Mouse (Mus musculus) small intestine, adult 2 months (tissue): ENCODE measurements around the gene Selenop. TPM values are rescaled to one million over a fixed set of nuclear protein-coding genes. Genes with fewer than 3 reads are reported as not detected.

Source experiments
- H3K27ac ChIP-seq: fragments of 200-500 bp; 2 replicates; pipeline ENCODE4 v1.5.1; 2012; ENCODE audit warnings: low read depth, low read length, control low read depth, inconsistent platforms; ENCODE audit not compliant: insufficient read depth
- H3K27me3 ChIP-seq: fragments of 200-500 bp; 2 replicates; pipeline ENCODE4 v1.6.1; 2012; ENCODE audit warnings: mild to moderate bottlenecking, moderate library complexity, low read length, inconsistent platforms; ENCODE audit not compliant: control insufficient read depth, insufficient read depth
- H3K36me3 ChIP-seq: fragments of 200-500 bp; 2 replicates; pipeline ENCODE4 v1.6.1; 2012; ENCODE audit warnings: mild to moderate bottlenecking, low read length, control low read depth, inconsistent platforms; ENCODE audit not compliant: control insufficient read depth, insufficient read depth
- H3K4me1 ChIP-seq: fragments of 200-500 bp; 2 replicates; pipeline ENCODE4 v1.6.1; 2012; ENCODE audit warnings: low read length, inconsistent platforms, mixed read lengths; ENCODE audit not compliant: control insufficient read depth, insufficient read depth, insufficient read length
- H3K4me3 ChIP-seq: fragments of 200-500 bp; 2 replicates; pipeline ENCODE4 v1.5.1; 2012; ENCODE audit warnings: low read depth, mild to moderate bottlenecking, control low read depth, inconsistent platforms, low read length, moderate library complexity
- CTCF ChIP-seq: fragments of 200-500 bp; IDR thresholded peaks from 2 replicates; pipeline ENCODE4 v1.5.1; 2012; ENCODE audit warnings: low read depth, mild to moderate bottlenecking, control low read depth, inconsistent platforms, low read length, moderate library complexity, mixed read lengths; ENCODE audit not compliant: insufficient replicate concordance, insufficient read length; ENCODE audit errors: extremely low read depth
- POLR2A ChIP-seq: fragments of 200-500 bp; IDR thresholded peaks from 2 replicates; pipeline ENCODE4 v1.6.1; 2012; ENCODE audit warnings: low read depth, mild to moderate bottlenecking, control low read depth, inconsistent platforms, low read length, moderate library complexity
- WGBS: fragments of 180-500 bp; shearing (Covaris S2); methylation state at CpG from one replicate; pipeline ENCODE4 v1.1.7; 2018; 5-methylcytosine and 5-hydroxymethylcytosine counted together
- polyA plus RNA-seq: library from polyadenylated mRNA; depleted of rRNA; stranded (reverse); fragments of >200 nt; gene quantifications from 2 replicates; pipeline ENCODE4 v1.2.3, GENCODE M21; 2012

The Selenop gene
- polyA plus RNA-seq, 1 experiment = 1,598 TPM

DNA sequence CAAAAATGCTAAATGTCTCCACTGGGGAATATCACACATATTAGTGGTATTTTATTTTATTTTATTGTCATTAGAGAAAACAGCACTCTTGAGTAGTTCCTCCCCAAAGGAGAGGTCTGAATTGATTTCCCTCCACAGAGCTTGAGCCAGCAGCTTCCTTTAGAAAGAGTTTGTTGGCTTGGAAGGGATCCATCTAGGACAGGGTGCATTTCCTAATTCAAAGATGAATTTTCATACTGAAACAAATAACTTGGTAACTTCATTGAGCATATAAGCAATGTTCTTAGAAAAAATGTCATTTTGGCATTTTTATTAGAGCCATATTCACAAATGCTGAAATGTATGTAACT, 16.7 kb upstream of the Selenop start:
- peaks cover 14% of the 10 kb centered on the region for H3K4me1 ChIP-seq
- H3K4me3 ChIP-seq = no peak overlapping the region
- no peaks in the 10 kb centered on the region for H3K36me3 ChIP-seq
- H3K27ac ChIP-seq = no peak overlapping the region
- no peaks in the 10 kb centered on the region for H3K27me3 ChIP-seq
- TF ChIP-seq CTCF = no peak
- TF ChIP-seq POLR2A = no peak

DNA sequence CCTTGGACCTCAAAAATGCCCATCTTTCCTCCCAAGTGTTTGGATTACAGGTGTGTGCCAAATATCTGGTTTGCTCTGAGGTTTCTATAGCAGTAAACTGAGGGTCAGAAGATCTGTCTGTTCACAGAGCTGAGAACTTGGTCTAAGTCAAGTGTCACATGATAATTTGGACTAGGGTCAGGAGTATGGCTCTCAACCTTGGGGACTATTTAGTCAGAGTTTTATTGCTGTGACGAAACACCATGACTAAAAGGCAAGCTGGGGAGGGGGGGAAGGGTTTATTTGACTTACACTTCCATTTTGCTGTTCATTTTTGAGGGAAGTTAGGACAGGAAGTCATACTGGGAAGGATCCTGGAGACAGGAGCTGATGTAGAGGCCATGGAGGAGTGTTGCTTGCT, 9.3 kb upstream of the Selenop start:
- H3K27ac ChIP-seq = no peak overlapping the region
- 64% methylated on average over 1 of the region's 1 CpGs for WGBS

DNA sequence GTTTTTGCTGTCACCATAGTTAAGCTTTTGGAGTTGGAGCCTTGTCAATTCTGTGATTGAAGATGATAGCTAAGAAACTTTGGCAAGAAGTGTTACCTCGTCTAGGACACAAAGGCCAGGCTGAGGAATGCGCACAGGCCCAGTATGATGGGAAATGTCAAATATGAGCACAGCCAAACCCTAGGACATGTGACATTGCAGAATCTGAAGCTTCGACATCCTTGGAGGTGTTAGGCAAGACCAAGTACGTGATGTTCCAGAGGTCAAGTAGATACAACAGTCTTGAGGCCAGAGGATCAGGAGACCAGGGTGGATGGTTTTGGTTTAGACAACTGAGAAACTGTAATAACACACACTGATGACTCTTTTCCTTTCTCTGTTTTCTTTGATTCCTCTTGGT, 8.0 kb upstream of the Selenop start:
- WGBS = 88% methylated on average over 4 of the region's 4 CpGs
- TF ChIP-seq CTCF (no peak), POLR2A (no peak)
- Histone ChIP-seq H3K36me3 (no peaks in the 10 kb centered on the region), H3K4me1 (no peaks in the 10 kb centered on the region), H3K4me3 (no peak overlapping the region), H3K27ac (no peak overlapping the region), H3K27me3 (no peaks in the 10 kb centered on the region)

More for the DNA sequence above, 9.3 kb upstream of the Selenop start:
- Histone ChIP-seq H3K27me3 (no peaks in the 10 kb centered on the region), H3K4me3 (no peak overlapping the region), H3K36me3 (no peaks in the 10 kb centered on the region), H3K4me1 (no peaks in the 10 kb centered on the region)
- no peak for TF ChIP-seq POLR2A

DNA sequence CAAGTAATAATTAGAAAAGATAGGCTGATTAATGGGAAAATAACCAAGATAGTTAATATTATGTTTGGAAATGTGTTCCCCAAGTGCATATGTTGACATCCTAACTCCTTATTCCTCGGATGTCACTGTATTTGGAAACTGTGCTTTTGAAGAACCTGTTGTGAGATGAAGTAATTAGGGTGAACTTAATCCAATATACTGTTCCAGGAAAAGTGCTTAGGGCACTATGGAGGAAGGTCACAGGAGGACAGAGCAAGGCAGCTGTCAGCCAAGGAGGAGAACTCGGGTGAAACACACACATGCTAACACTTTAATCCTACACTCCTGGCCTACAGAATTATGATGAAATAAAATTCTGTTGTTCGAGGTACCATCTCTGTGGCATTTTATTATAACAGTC, 5.5 kb upstream of the Selenop start:
- 53% methylated on average over 3 of the region's 3 CpGs for WGBS
- TF ChIP-seq CTCF = no peak
- no peak for TF ChIP-seq POLR2A
- Histone ChIP-seq H3K4me1 (peaks cover 3% of the 10 kb centered on the region; the same call in 1 of the 2 replicates), H3K4me3 (no peak overlapping the region), H3K27me3 (no peaks in the 10 kb centered on the region), H3K36me3 (no peaks in the 10 kb centered on the region), H3K27ac (no peak overlapping the region)

DNA sequence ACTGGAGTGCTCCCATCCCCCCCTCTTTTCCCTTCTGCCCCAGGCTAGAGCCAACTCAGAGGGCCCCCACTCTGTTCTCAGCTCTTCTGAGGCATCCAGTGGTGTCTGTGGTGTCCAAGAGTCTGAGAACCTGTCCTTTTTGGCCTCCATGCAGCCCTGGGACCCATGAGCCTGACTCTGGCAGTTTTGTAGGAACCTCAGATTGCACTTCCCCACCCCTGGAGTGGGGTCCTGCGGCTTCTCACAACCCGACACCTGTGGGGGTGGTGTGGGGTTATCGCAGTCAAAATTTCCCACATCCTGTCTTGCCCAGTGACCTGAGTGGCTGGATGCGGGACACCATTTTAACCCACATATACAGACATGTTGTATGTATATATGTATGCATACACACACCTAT, 4.1 kb upstream of the Selenop start:
- Histone ChIP-seq H3K4me1 (peaks cover 3% of the 10 kb centered on the region; the same call in 1 of the 2 replicates), H3K27me3 (no peaks in the 10 kb centered on the region), H3K4me3 (no peak overlapping the region), H3K36me3 (no peaks in the 10 kb centered on the region), H3K27ac (no peak overlapping the region)
- TF ChIP-seq POLR2A = no peak
- TF ChIP-seq CTCF = no peak
- WGBS = 93% methylated on average over 4 of the region's 4 CpGs

DNA sequence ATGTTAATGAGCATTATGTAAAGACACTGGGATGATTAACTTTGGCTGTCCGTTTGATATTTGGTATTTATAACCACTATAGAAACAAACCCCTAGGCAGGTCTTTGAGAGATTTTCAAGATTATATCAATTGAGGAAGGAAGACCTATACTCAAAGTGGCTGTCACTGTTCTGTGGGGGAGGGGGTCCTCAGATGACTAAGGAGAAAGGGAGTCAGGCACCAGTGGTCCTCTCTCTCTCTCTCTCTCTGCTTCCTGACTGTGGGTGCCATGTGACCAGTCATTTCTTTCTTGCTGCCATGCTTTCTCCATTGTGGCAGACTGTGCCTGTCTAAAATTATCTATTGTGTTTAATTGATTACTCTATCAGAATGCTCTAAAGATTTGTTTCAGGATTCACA, 3.5 kb upstream of the Selenop start:
- Histone ChIP-seq H3K4me1 (peaks cover 7% of the 10 kb centered on the region; the same call in 1 of the 2 replicates), H3K27ac (no peak overlapping the region), H3K27me3 (no peaks in the 10 kb centered on the region), H3K4me3 (no peak overlapping the region), H3K36me3 (no peaks in the 10 kb centered on the region)
- 93% methylated on average over 1 of the region's 1 CpGs for WGBS
- no peak for TF ChIP-seq POLR2A
- TF ChIP-seq CTCF = no peak

DNA sequence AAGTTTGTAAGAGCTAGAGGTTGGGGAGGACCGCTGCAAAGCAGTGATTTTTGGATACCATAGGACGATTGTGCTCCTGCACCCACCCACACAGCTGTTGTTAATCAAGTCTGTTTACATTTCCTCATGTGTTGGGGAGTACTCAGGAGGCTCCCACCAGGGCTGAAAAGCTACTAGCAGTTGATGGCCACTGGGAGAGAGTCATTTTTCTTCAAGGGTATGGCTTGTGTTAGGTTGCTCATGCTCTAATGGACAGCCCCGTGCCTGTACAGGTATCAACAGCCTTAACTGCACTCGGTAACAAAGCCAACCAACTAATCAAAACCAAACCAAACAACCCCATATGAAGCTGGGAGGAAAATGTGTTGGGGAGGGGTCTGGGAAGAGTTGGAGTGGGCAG, 1.1 kb downstream of the Selenop start:
- H3K27ac ChIP-seq = peak overlapping the region; percentile 96; the same call in 1 of the 2 replicates

More for the DNA sequence above, 1.1 kb downstream of the Selenop start:
- Histone ChIP-seq H3K27me3 (no peaks in the 10 kb centered on the region), H3K4me1 (peaks cover 13% of the 10 kb centered on the region; the same call in 1 of the 2 replicates), H3K36me3 (peaks cover 10% of the 10 kb centered on the region), H3K4me3 (no peak overlapping the region)
- no peak for TF ChIP-seq POLR2A
- TF ChIP-seq CTCF = no peak
- WGBS = 53% methylated on average over 4 of the region's 4 CpGs
